Mouse (Mus musculus) cerebellum, adult 2 months (tissue): Measurements from ENCODE around the gene Tmem121b. TPM values are rescaled to one million over a fixed set of nuclear protein-coding genes. Genes with fewer than 3 reads are reported as not detected.

Experiments
- DNase-seq, 2 experiments: peaks; one replicate each; pipeline ENCODE4 v3.0.0; 2021
- H3K27ac ChIP-seq: fragments of 200-500 bp; 2 replicates; pipeline ENCODE4 v1.5.1; 2012; ENCODE audit warnings: low read length, control low read depth, inconsistent platforms; ENCODE audit not compliant: insufficient read depth
- H3K27me3 ChIP-seq: fragments of 200-500 bp; 2 replicates; pipeline ENCODE4 v1.6.1; 2012; ENCODE audit warnings: inconsistent platforms, mild to moderate bottlenecking, low read length, moderate library complexity; ENCODE audit not compliant: control insufficient read depth, insufficient read depth
- H3K4me1 ChIP-seq: fragments of 200-500 bp; 2 replicates; pipeline ENCODE4 v1.6.1; 2011; ENCODE audit warnings: low read length; ENCODE audit not compliant: control insufficient read depth, insufficient read depth
- H3K4me3 ChIP-seq: fragments of 200-500 bp; replicated peaks from 2 replicates; pipeline ENCODE3; 2011; ENCODE audit warnings: mild to moderate bottlenecking, low read depth, low read length, control low read depth; ENCODE audit not compliant: insufficient read depth
- CTCF ChIP-seq: fragments of 200-500 bp; IDR thresholded peaks from 2 replicates; pipeline ENCODE4 v1.5.1; 2011; ENCODE audit warnings: low read depth, mild to moderate bottlenecking, control low read depth, low read length, moderate library complexity, borderline replicate concordance; ENCODE audit not compliant: insufficient read depth
- POLR2A ChIP-seq: fragments of 200-500 bp; IDR thresholded peaks from 2 replicates; pipeline ENCODE4 v1.6.1; 2011; ENCODE audit warnings: low read length, control low read depth, borderline replicate concordance; ENCODE audit not compliant: insufficient read depth
- WGBS: fragments of 180-500 bp; shearing (Covaris S2); methylation state at CpG from one replicate; pipeline ENCODE4 v1.1.7; 2018; 5-methylcytosine and 5-hydroxymethylcytosine counted together
- polyA plus RNA-seq: library from polyadenylated mRNA; depleted of rRNA; stranded (reverse); fragments of >200 nt; gene quantifications from 2 replicates; pipeline ENCODE4 v1.2.3, GENCODE M21; 2012

Tmem121b gene
- polyA plus RNA-seq, 1 experiment, result 3.7 TPM

- Histone ChIP-seq H3K27ac (no peak overlapping the region), H3K4me3 (no peak overlapping the region), H3K27me3 (no peaks in the 10 kb centered on the region), H3K4me1 (no peaks in the 10 kb centered on the region)
- 88% methylated on average over 8 of the region's 8 CpGs for WGBS
- TF ChIP-seq POLR2A (no peak), CTCF (no peak)
- no peak for DNase-seq
These were observed 16.8 kb upstream of the Tmem121b start for GRCm38 (mm10) chr6:120510425-120510824.

- Histone ChIP-seq H3K4me1 (no peaks in the 10 kb centered on the region), H3K4me3 (no peak overlapping the region), H3K27me3 (no peaks in the 10 kb centered on the region), H3K27ac (no peak overlapping the region)
- 65% methylated on average over 7 of the region's 7 CpGs for WGBS
- no peak for DNase-seq
- TF ChIP-seq POLR2A (no peak), CTCF (no peak)
These were observed 16.4 kb upstream of the Tmem121b start for GRCm38 (mm10) chr6:120509975-120510374.

- no peak overlapping the region for H3K27ac ChIP-seq
- H3K4me1 ChIP-seq, result no peaks in the 10 kb centered on the region
- DNase-seq, result no peak
- TF ChIP-seq POLR2A (no peak), CTCF (no peak)
- H3K4me3 ChIP-seq, result no peak overlapping the region
- WGBS, result 81% methylated on average over 4 of the region's 4 CpGs
- H3K27me3 ChIP-seq, result no peaks in the 10 kb centered on the region
These were observed 15.0 kb upstream of the Tmem121b start for GRCm38 (mm10) chr6:120508645-120509044.

GRCm38 (mm10) chr6:120505531-120505930 is 11.9 kb upstream of the Tmem121b start:
- Histone ChIP-seq H3K4me1 (no peaks in the 10 kb centered on the region), H3K4me3 (no peak overlapping the region), H3K27ac (no peak overlapping the region), H3K27me3 (no peaks in the 10 kb centered on the region)
- 45% methylated on average over 4 of the region's 4 CpGs for WGBS
- TF ChIP-seq CTCF, result no peak
- no peak for TF ChIP-seq POLR2A
- no peak for DNase-seq

- no peak overlapping the region for H3K27ac ChIP-seq
- no peaks in the 10 kb centered on the region for H3K4me1 ChIP-seq
- DNase-seq, result no peak
- TF ChIP-seq POLR2A, result no peak
- TF ChIP-seq CTCF, result no peak
- WGBS, result 49% methylated on average over 3 of the region's 3 CpGs
- H3K4me3 ChIP-seq, result no peak overlapping the region
- no peaks in the 10 kb centered on the region for H3K27me3 ChIP-seq
These were observed 10.4 kb upstream of the Tmem121b start for GRCm38 (mm10) chr6:120504051-120504450.

GRCm38 (mm10) chr6:120496544-120496943 is 2.9 kb upstream of the Tmem121b start:
- peaks cover 2% of the 10 kb centered on the region; the same call in 1 of the 2 replicates for H3K27me3 ChIP-seq
- no peaks in the 10 kb centered on the region for H3K4me1 ChIP-seq
- H3K27ac ChIP-seq, result no peak overlapping the region
- no peak for TF ChIP-seq POLR2A
- no peak for TF ChIP-seq CTCF
- 12% methylated on average over 3 of the region's 3 CpGs for WGBS
- no peak overlapping the region for H3K4me3 ChIP-seq
- no peak for DNase-seq

GRCm38 (mm10) chr6:120492499-120493373 is 871 bp downstream of the Tmem121b start:
- 0 out of 2 replicates have a peak, but pooled peaks cover 2% of the 10 kb centered on the region for H3K4me1 ChIP-seq
- 2% methylated on average over 93 of the region's 95 CpGs for WGBS
- no peak overlapping the region for H3K27ac ChIP-seq
- peaks cover 2% of the 10 kb centered on the region; the same call in 1 of the 2 replicates for H3K27me3 ChIP-seq
- peak in 1 of 2 experiments; percentile 25 for DNase-seq
- TF ChIP-seq CTCF, result no peak
- no peak for TF ChIP-seq POLR2A
- peak overlapping the region; percentile 61 for H3K4me3 ChIP-seq
